Mouse (Mus musculus) kidney, postnatal 4 days (tissue): Measurements from ENCODE around the gene Diaph2.
"Not testable (repeated sequence)": the region's sequence is repeated elsewhere in the genome, so short reads cannot be mapped to it uniquely, and the experiment has no call there.

Source experiments
- DNase-seq, 2 experiments: peaks; one replicate each; pipeline ENCODE4 v3.0.0; 2021; ENCODE audit warnings: mixed read lengths in 2 of 2

Gene Diaph2

GRCm38 (mm10) chrX:129749571-129750061 is at the start of gene Diaph2:
Gene Diaph2 (plus strand): TSS chrX:129749742.
- DNase-seq = peak; percentile 77 to 86

- no peak for DNase-seq
Observed at GRCm38 (mm10) chrX:129701634-129702312, 47.8 kb upstream of the Diaph2 start.

- no peak for DNase-seq
Observed at GRCm38 (mm10) chrX:129709656-129710055, 39.9 kb upstream of the Diaph2 start.

GRCm38 (mm10) chrX:129728717-129729220 is 20.8 kb upstream of the Diaph2 start:
- no peak for DNase-seq

GRCm38 (mm10) chrX:129736562-129736961 is 13.0 kb upstream of the Diaph2 start:
- no peak for DNase-seq

GRCm38 (mm10) chrX:129739226-129739625 is 10.3 kb upstream of the Diaph2 start:
- no peak for DNase-seq

- no peak for DNase-seq
Observed at GRCm38 (mm10) chrX:129742981-129743380, 6.6 kb upstream of the Diaph2 start.

- no peak for DNase-seq
Observed at GRCm38 (mm10) chrX:129745976-129746375, 3.6 kb upstream of the Diaph2 start.

GRCm38 (mm10) chrX:129749102-129749501 is 440 bp upstream of the Diaph2 start:
- no peak for DNase-seq

GRCm38 (mm10) chrX:129750094-129750569 is 590 bp downstream of the Diaph2 start:
- DNase-seq = peak; percentile 35 to 46

GRCm38 (mm10) chrX:129750606-129751005 is 1.1 kb downstream of the Diaph2 start:
- DNase-seq = no peak

- no peak for DNase-seq
Observed at GRCm38 (mm10) chrX:129756606-129757005, 7.1 kb downstream of the Diaph2 start.

GRCm38 (mm10) chrX:129762649-129763048 is 13.1 kb downstream of the Diaph2 start:
- no peak for DNase-seq

- DNase-seq = no peak
Observed at GRCm38 (mm10) chrX:129765378-129765777, 15.8 kb downstream of the Diaph2 start.

GRCm38 (mm10) chrX:129766811-129767210 is 17.3 kb downstream of the Diaph2 start:
- DNase-seq = no peak

- no peak for DNase-seq
Observed at GRCm38 (mm10) chrX:129770625-129771024, 21.1 kb downstream of the Diaph2 start.

- no peak for DNase-seq
Observed at GRCm38 (mm10) chrX:129773556-129774255, 24.2 kb downstream of the Diaph2 start.

GRCm38 (mm10) chrX:129774478-129774877 is 24.9 kb downstream of the Diaph2 start:
- DNase-seq = no peak

- DNase-seq = no peak
Observed at GRCm38 (mm10) chrX:129776761-129777160, 27.2 kb downstream of the Diaph2 start.

GRCm38 (mm10) chrX:129777404-129777962 is 27.9 kb downstream of the Diaph2 start:
- DNase-seq = no peak

GRCm38 (mm10) chrX:129781844-129782243 is 32.3 kb downstream of the Diaph2 start:
- DNase-seq = no peak

- no peak for DNase-seq
Observed at GRCm38 (mm10) chrX:129784062-129784461, 34.5 kb downstream of the Diaph2 start.

- not testable (repeated sequence) for DNase-seq
Observed at GRCm38 (mm10) chrX:129799920-129800319, 50.4 kb downstream of the Diaph2 start.
